Mouse (Mus musculus) adrenal gland, postnatal 14 days (tissue): ENCODE results near the gene Hes2. TPM values are rescaled to one million over a fixed set of nuclear protein-coding genes. Genes with fewer than 3 reads are reported as not detected.
A peak's percentile ranks its signal among the peaks of the same experiment; 100 is the strongest.

ENCODE experiments used
- DNase-seq: peaks from one replicate; pipeline ENCODE4 v3.0.0; 2021; ENCODE audit warnings: mixed read lengths
- total RNA-seq: library from RNA; stranded (reverse); gene quantifications from 2 replicates; pipeline ENCODE4 v1.2.3, GENCODE M21; 2021

Hes2 gene
- total RNA-seq, 1 experiment from 2014 or later, result not detected

DNA sequence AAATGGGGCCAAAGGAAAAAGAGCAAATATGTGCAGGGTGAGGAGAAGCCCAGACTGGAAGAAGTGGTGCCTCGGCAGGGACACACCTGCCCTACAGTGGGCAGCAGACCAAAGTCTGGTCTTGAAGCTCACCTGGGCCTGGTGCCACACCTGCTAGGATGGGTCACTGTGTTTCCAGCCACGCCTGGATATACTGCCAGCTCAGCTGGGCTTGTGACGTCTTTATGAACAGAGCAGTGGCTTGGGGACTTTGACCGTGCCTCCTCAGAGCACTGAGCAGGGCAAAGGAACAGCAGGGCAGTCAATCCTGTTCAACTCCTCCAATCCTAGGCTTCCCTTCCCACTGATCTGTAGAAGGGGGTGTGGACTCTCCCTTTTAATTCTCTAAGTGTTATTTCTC lies 2.1 kb downstream of the Hes2 start:
- no peak for DNase-seq

GRCm38 (mm10) chr4:152161601-152162000 lies 2.9 kb downstream of the Hes2 start:
- DNase-seq, result no peak

GRCm38 (mm10) chr4:152162748-152163147 lies 4.1 kb downstream of the Hes2 start:
- DNase-seq, result no peak

DNA sequence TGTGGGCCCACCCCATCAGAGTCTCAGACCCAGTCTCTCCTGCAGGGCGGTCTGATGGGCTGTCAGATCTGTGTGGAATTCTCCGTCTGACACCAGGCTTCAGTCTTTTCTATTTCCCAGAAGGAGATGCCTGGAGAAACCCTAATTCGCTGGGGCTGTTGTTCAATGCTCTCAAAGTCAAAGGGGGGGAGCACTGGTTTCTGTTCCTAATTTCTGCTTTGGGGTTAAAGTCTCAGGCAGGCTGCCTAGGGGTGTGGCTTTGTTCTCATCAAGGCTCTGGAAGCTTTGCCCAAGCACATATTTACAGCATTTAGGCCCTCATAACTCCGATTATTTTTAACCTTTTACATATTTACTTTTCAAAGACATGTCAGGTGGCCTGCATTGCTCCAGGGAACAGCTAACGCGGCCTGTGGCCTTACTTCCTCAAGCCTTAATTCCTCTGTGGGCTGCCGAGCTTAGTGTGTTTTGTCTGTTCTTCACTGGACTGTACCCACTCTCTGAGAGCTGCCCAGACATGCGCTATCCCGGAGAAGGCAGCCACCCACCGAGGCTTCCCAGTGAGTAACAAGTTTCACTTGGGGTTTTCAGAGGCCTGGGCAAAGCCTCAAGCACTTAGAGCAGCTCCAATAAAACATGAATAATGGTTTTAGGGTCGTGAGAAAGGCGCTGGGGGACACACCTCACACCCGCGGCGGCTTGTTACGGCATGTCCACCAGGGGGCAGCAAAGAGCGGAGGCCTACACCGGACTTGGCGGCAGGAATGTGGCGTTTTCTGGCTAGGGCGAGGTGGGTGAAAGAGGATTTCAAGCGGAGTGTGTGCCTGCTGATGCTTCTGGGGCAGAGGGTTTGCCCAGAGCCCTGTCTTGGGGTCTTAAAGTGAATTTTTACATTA lies 6.6 kb downstream of the Hes2 start:
- peak; percentile 84 for DNase-seq

DNA sequence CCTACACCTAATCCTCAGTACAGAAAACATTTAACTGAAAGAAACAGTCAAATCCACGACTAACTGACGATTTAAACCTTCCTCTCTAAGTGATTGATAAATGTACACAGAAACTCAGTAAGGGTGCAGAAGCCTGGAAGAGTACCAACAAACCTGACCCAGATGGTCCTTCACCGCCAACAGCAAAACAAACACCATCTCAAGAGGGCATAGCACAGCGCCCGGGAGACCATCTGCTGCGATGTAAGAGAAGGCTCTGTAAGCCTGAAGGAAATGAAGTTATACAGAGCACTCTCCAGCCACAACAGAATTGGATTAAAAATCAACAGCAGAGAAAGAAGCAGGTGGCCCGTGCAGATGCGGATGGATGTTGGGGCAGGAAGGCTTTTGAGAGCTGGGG lies 9.4 kb downstream of the Hes2 start:
- no peak for DNase-seq

DNA sequence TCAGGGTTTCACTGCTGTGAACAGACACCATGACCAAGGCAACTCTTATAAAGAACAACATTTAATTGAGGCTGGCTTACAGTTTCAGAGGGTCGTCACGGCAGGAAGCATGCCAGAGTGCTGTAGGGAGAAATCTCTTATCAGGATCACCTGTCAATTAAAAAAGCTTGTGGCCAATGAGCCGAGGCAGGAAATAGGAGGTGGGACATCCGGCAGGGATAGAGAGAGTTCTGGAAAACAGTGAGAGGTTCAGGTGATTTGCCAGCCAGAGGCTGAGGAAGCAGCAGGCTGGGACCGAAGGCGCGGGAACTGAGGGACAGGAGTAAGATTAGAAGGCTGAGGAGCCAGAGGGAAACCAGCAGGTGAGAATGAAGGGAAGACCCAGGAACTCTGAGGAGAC lies 10.4 kb downstream of the Hes2 start:
- DNase-seq, result no peak

DNA sequence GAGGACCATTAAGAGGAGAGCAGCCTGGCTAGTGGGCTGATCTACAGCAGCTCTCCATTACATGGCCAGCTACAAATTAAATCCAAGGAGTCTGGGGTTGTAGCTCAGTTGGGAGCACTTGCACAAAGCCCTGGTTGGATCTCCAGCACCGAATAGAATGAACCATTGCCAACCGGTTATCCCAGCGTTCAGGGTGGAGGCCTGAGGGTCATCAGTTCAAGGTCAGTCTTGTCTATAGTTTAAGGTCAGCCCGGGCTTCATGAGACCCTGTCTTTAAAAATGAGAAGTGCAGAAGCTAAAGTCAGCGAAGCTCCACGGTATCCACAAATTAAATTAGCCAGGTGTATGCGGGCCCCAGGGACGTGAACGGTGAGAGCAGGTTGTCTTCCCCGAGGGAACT lies 11.6 kb downstream of the Hes2 start:
- no peak for DNase-seq

DNA sequence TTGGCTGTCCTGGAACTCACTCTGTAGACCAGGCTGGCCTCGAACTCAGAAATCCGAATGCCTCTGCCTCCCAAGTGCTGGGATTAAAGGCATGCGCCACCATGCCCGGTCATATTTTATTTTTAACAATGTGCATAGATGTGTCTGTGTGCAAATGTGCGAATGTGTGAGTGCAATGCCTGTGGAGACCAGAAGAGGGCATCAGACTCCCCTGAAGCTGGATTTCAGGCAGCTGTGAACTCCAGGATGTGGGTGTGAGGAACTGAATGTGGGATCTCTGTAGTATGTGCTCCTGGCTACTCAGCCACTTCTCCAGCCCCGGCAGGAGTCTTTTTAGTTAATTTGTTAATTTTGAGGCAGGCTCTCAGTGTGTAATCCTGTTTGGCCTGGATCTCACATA lies 12.9 kb downstream of the Hes2 start:
- DNase-seq, result no peak

DNA sequence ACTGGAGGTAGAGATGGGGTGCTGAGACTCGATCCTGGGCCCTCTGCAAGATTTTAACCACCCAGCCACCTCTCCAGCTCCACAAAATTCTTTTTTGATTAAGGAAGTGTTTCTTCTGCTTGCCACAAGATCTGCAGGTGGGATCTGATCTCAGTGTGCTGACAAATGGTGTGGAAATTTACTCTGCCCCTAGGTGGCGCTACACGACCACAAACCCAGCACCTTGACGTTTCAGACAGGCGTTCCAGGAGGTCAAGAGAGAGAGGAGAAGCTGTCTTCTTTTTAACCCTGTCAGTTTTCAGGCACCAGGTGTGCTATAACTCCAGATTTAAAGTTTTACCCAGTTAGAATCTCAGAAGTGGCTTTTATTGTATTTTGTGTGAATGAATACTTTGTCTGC lies 14.4 kb downstream of the Hes2 start:
- DNase-seq, result peak; percentile 86

DNA sequence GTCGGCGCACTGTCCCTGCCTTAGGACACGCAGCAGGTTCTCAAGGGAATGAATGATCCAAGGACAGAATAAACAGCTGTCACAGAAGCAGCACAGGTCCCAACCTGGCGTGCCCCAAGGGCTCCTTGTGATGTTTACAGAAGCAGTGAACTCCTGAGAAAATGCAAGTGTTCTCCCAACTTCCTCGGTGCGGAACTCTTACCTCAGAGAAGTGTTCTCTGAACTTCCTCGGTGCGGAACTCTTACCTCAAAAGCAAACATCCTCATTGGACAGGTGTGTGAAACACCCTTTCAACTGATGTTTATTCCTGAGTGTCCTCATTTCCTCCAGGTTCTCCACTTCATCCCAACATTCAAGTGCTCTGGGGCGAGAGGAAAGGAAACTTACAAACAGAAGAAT lies 15.3 kb downstream of the Hes2 start:
- DNase-seq, result no peak

- no peak for DNase-seq
Observed at GRCm38 (mm10) chr4:152176638-152177037, 18.0 kb downstream of the Hes2 start.

GRCm38 (mm10) chr4:152177174-152177536 lies 18.5 kb downstream of the Hes2 start:
- no peak for DNase-seq

GRCm38 (mm10) chr4:152177537-152178343 lies 19.1 kb downstream of the Hes2 start, which contains the start of gene Acot7:
Gene Acot7, plus strand, starts transcription at chr4:152178134.
- peak; percentile 96 for DNase-seq

DNA sequence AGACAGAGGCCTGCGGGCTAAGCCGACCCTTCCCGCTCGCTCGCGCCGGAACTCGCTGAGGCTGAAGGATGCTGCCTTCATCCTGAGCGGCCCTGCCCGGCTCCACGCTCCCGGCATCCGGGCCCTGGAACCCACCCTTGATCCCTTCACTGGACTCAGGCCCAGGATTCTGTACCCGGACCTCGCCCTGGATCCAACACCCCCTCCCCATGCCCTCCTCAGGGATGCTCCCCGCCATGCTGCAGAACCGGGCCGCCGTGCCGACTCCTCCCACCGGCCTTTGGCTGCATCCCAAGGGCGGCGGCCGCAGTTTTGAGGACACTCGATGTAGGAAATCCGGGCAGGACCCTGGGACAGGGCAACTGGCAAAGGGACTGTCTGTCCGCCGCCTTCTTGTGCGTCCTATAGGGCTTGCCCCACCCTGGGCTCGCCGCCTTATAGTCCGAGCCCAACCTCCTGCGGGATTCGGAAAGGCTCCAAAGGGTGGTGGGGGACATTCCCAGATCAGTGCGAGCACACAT lies 19.7 kb downstream of the Hes2 start:
- DNase-seq, result peak; percentile 68

DNA sequence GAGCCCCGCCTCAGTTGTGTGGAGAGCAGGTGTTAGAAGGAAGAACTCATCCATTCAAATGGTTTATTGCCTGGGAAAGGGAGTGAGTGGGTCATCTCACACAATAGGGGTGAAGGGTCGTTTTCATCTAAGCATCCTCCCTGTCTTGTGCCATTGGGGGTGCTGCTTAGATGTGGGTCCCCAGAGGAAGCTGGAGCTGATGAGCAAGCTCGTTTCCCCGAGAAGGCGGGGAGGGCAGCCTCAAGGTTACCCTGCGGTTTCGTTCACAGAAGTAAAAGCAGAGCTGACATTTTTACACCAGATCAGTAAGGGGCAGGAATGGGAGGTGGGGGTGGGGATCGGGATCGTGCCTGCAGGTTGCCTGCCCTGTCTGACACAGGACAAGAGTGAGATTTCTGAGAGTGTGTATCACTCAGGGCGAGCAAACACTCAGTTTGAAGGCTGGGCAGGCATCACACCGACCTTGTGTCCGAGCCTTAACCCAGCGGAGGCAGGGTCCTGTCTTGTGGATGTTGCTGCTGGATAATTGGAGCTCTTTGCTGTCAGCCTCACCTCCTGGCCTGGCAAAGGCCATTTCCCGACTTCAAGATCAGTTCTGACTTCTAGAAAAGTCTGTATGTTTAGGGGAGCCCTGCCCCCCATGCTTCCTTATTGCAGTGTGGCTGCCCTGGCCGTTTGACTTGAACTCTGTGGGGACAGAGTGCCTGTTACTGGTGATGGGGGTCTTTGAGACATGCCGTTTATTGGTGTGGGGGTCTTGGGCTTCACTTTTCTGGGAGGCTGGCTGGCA lies 20.4 kb downstream of the Hes2 start:
- DNase-seq, result peak; percentile 61

DNA sequence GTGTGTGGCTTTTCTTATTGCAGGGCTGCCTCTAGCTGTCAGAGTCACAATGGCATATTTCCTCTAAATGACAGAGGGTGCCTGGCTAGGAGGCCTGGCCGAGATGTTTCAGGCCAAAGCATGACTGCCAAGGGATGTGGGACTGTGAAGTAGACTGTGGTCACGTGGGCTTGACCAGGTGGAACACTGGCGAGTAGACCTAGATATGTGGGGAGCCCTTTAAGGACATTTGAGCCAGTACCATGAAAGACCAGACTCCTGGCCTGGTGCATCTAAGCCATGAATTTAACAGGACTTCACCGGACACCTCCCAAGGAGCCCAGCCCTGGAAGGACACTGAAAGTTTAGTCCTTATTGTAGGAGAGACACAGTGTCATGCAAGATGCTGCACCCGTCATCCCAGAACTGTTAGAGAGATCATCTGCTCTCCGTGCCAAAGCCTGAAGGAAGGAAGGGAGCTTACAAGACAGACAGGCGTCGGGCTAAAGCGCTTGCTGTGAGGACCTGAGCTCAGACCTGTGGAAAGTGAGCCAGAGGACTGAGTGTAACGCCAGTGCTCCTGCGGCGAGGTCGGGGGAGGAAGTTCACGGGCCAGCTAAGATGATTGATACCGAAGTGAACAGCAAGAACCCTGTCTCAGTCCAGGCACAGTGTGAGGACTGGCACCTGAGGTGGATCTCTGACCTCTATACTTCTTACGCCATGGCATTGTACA lies 21.4 kb downstream of the Hes2 start:
- DNase-seq, result no peak

GRCm38 (mm10) chr4:152182205-152182604 lies 23.5 kb downstream of the Hes2 start:
- no peak for DNase-seq

- no peak for DNase-seq
Observed at GRCm38 (mm10) chr4:152184353-152185035, 25.8 kb downstream of the Hes2 start.

DNA sequence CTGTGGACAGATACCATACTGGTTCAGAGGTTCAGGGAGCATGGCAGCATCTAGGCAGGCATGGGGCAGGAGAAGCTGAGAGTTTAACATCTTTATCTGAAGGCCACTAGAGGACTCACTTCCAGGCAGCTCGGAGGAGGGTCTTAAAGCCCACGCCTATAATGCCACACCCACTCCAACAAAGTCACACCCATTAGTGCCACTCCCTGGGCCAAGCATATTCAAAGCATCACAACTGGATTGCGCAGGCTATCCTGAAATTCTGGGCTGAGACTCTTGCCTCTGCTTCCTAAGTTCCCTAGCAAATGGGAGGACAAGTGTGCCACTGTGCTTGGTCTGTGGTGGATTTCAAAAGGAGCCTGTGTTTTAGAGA lies 26.5 kb downstream of the Hes2 start:
- DNase-seq, result no peak

DNA sequence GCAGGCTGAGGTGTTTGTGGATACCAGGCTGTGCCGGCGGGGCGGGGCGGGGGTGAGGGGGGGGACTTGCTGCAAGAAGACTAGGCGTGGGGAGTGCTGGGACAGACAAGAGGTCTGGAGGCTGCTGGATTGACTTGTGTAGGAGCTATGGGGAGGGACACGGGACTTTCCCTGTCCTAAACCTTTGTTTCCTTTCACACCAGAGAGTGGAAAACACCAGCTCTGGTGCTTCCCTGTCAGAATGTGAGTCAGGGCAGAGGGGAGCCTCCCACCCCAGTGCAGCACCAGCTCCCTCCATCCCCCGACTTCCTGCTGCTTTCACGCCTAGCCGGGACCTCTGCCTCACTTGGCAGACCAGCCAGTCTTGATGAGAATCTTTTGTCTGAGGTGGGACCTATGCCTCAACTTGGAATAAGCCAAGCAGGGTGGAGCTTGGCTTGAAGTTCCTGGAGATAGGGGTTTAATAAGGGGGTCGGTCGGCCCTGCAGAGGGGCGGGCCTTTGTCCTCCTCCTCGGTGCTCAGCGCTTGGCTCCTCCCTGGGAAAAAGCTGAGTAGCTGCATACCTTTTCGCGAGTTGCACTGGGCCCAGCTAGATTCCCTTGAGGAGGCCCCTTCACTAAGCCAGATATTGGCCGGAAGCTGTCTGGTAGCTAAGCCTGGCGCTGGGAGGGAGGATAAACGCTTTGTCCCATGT lies 27.0 kb downstream of the Hes2 start:
- DNase-seq, result peak; percentile 39
